Mouse (Mus musculus) layer of hippocampus, postnatal 36 days (tissue): Measurements from ENCODE around the gene Ralgapb. TPM values are rescaled to one million over a fixed set of nuclear protein-coding genes. Genes with fewer than 3 reads are reported as not detected.

Experiments used
- DNase-seq, 2 experiments: peaks; one replicate each; pipeline ENCODE4 v3.0.0; 2022
- total RNA-seq, 2 experiments: library from RNA; stranded (reverse); gene quantifications; 2 replicates each; pipeline ENCODE4 v1.2.3; 2021

Ralgapb gene
- total RNA-seq, 2 experiments from 2014 or later = 96.9 to 98.7 TPM

GRCm38 (mm10) chr2:158408997-158409594 is 552 bp upstream of the Ralgapb start:
- no peak for DNase-seq

DNA sequence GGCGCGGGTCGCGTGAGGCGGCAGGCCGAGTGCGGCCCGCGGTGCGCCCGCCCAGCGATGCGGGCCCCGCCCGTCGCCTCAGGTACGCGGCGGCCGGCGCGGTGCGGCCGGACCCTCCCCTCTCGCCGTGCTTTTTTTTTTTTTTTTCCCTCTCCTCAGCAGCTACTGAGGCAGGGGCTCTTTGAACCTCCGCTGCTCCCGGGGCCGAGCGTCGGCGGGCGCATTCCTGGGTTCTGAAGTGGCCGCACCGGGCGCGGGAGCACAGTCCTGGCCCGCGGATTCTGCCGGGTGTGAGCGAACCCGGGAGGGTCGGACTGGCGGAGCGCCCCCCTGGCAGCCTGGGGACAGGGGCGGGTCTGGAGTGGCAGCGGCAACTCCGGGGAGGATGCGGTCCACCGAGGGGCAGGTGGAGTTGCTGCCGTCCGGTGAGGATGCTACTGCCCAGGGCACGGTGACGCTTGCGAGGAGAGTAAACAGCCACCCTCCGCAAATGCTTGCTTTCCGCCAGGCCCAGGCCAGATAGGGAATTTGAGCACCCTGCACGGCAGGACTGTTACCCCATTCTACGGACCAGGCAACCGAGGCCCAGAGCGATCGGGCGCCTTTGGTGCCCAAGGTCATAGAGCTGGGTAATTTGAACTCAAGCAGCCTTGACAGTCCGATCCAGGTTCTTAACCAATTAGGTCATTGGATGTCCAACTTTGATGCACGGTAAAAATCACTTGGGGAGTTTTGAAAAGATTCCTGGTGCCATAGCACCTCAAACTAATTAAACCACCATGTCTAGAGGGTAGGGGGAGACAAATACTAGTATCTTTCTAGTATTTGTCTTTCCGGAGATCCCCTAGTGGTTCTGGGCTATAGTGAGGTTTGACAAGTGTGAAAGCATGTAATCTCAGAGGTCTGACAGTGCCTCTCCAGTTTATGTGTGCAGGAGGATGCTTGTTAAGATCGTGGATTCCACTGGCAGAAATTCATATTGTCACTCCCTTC is 670 bp downstream of the Ralgapb start:
- DNase-seq = peak; percentile 30 to 31

GRCm38 (mm10) chr2:158413240-158413639 is 3.6 kb downstream of the Ralgapb start:
- DNase-seq = no peak

- DNase-seq = no peak
Measured at GRCm38 (mm10) chr2:158415826-158416225, 6.2 kb downstream of the Ralgapb start.

- DNase-seq = no peak
Measured at GRCm38 (mm10) chr2:158418663-158419062, 9.0 kb downstream of the Ralgapb start.

DNA sequence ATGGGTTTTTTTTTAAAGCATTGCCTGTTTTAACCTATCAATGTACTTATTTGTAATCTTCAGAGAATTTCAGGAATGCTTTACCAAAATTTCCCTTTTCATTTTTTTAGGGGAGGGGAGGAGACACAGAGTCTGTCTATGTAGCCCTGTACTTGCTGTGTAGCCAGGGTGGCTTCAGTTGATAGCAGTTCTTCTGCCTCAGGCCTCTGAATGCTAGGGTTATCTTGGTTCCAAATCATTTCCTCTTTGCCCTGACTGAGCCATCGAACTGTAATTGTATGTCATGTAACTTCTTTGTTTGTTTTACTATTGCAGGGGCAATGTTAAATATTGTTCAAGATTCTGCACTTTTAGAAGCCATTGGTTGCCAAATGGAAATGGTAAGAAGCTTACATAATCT is 36.2 kb downstream of the Ralgapb start:
- DNase-seq = no peak

GRCm38 (mm10) chr2:158449845-158450244 is 40.2 kb downstream of the Ralgapb start:
- no peak for DNase-seq

DNA sequence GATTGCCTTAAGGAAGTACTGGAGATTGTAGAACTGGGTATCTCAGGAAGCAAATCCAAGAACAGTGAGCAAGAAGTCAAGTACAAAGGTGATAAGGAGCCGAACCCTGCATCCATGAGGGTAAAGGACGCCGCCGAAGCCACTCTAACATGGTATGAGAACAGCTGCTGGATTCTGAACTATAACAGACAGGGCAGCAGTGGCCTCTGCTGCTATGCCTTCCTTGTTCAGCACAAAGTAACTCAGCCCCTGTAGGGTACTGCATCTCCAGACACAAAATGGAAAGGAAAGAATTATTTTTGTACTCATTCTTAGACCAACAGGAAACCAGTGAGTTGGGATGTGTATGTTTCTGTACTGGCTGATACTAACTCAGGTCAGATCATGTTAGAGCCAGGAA is 46.8 kb downstream of the Ralgapb start:
- DNase-seq = no peak

DNA sequence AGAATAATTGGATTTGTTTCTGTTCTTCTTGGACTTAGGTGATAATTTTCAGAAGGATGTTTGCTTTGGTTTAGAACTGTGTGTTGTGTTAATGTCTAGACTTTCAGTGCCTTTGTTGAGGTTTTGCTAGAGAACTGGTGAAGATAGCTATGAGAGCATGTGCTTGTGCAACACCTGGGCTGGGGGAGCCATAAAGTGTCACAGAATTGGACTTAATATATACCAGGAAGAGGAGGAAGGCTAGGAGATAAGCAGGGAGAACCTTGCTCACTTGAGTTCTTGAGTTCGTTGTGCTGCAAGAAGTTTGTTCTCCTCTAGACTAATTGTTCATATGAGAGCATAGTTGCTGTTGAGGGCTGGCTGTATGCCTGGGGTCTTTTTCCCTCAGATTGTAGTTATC is 48.0 kb downstream of the Ralgapb start:
- no peak for DNase-seq

GRCm38 (mm10) chr2:158462450-158462849 is 52.8 kb downstream of the Ralgapb start:
- no peak for DNase-seq

DNA sequence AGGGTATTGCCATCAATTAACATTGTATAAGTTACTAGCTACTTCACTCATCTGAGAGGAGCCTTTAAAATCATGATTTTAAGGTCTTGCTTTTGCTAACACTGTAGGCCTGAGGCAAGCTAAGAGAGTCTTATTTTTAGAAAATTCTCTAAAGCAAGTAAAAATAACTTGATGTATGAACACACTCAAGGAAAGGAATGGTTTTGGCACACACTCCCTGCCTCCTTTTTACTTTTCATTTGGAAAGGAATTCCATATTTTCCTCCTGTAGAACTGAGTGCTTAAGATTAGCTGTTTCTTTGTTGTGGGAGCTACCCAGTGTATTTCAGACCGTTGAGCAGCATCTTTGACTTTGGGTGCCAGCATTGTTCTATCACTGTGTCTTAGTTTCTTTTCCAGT is 64.5 kb downstream of the Ralgapb start:
- no peak for DNase-seq

DNA sequence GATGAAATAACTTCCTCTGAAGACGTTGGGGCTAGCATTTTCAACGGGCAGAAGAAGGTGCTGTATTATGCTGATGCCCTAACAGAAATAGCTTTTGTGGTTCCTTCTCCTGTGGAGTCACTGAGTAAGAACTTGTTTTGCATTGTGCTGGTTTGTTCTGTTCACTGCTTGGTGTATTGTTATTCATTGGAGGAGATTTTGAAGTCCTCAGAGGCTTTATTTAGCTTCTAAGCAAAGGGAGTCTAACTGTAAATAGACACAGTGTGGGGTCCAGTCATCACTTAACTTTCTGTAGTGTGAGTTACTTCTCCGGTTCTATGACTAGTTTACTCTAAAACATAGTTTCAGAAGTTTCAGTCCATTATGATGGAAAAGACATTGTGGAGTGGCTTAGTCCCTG is 68.0 kb downstream of the Ralgapb start:
- no peak for DNase-seq

DNA sequence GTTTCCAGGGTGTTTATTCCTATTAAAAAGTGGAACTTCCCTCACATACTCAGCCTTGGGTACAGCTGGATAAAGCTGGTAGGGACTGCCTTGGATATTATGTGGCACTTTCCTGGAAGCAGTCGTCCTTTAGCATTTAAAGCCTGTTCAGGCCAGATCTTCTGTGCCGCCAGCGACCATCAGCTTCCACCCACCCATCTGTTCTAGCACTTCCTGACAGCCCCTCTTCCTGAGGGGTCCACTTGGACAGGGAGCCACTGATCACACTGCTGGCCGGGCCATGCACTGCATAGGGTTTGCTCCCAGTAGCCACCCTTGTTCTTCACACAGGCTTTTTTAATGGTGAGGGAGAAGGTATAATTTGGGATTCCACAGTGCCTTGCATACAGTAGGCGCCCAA is 88.8 kb downstream of the Ralgapb start:
- DNase-seq = no peak

DNA sequence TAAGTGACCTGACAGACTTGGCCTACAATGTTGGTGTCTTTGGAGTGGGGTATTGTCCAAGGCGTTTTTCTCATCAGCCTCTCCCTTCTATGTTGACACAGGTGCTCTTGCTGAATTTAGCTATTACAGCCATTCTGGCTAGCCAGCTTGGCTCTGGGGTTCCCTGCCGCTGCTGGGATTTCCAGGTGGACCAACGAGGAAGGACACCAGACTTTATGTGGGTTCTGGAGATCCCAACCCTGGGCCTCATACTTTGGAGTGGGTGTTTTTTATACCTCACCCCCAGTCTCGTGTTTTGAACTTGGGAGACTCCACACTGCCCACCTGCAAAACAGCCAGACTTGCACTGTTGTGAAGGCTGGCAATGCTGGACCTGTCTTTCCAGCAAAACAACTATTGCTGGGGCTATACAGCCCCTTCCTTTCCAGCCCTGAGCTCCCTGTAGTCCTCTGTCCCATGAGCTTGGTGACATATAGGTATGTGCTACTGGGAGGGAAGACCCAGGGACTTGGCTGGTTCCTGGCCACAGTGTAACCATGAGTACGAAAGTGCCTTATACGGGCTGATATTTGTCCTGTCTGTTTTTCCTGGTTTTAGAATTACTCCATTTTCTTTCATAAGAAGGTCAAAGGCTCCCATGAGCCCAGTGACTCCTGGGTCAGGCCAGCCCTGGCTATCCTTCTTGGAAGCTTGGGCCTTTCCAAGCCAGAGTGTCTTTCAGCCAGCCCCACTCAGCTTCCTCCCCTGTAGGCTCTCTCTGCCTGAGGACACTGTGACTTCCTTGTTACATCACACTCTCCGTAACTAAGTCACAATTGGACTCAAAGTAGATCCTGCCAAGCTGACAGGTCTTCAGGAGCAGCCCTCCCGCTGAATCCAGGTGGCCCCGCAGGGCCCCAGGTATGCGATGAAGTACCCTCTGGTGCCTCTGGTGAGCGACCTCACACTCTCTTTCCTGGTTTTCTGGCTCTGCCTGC is 92.5 kb downstream of the Ralgapb start, which contains the start of gene Adig:
Gene Adig, plus strand, starts transcription at position 777 of the 977 bp plus-strand sequence.
- no peak for DNase-seq

DNA sequence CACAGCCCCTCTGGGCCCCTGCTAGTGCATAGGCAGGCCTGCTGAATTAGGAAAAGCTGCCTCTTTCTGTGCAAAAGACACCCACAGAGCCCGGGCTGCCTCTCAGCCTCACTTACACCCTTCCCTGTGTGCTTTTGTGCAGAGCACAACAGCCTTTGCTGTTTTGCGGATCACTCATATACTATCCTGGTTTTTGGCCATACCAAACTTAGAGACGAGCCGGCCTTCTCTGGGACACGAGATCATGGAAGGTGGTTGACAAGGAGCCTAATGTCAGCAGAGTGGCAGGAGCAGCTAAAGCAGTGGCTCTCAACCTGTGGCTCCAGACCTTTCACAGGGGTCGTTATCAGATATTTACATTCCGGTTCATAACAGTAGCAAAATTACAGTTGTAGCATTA is 93.6 kb downstream of the Ralgapb start:
- no peak for DNase-seq

- DNase-seq = no peak
Measured at GRCm38 (mm10) chr2:158503671-158504070, 94.0 kb downstream of the Ralgapb start.

DNA sequence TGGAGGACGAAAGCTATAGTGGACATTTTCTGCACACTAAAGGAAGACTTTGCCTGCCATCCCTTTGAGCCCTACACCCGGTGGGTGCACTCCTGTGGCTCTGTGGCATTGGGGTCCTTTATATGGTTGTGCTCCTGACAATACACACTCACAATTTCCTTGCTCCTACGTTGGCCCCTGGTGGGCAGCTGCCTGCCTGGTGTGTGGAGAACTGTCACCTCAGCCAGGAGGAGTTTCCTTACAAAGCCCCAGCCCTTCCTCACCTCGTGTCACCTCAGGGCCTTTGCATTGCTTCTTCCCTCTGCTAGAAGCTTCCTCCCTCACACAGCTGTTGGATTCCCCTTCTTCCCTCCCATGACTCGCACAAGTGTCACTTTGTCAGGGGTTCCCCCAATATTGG is 96.8 kb downstream of the Ralgapb start:
- no peak for DNase-seq

DNA sequence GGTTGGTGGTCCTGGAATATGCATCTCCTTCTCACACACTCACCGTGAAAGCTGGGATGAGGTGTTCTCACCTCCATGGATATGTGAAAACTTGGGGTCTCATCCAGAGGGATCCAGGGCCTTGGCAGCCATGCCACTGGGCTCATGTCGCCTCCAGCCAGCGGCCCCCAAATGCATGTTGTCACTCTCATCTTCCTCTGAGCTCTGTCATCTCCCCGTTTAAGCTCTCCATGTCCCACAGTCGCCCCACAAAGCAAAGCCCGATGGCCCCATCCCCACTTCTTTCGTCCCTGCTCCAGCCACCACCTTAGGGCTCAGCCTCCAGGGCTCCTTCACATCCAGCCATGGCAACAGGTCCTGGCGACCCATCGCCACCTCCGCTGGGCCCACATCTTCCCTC is 97.4 kb downstream of the Ralgapb start:
- no peak for DNase-seq

DNA sequence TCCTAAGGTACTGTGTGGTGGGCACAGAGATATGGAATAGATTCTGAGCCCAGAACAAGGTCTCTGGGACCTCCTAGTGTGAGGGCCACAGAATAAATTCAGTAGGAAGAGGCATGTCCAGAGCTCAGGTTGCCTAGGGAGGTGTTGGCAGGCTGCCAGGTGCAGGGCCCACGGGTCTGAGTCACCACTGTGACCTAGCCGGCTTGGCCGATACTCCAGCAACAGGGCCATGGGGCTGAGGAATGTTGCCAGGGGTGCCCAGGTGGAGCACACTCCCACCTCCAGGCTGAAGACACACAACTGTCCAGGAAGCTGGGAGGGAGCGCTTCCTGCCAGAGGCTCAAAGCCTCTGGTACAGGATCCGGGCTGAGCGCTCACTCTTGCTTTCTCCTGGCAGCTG is 101.0 kb downstream of the Ralgapb start:
- no peak for DNase-seq

- no peak for DNase-seq
Measured at GRCm38 (mm10) chr2:158512528-158512927, 102.9 kb downstream of the Ralgapb start, which contains the start of gene Arhgap40. Gene Arhgap40 (plus strand): TSS chr2:158512796.

- no peak for DNase-seq
Measured at GRCm38 (mm10) chr2:158513821-158514336, 104.2 kb downstream of the Ralgapb start.

DNA sequence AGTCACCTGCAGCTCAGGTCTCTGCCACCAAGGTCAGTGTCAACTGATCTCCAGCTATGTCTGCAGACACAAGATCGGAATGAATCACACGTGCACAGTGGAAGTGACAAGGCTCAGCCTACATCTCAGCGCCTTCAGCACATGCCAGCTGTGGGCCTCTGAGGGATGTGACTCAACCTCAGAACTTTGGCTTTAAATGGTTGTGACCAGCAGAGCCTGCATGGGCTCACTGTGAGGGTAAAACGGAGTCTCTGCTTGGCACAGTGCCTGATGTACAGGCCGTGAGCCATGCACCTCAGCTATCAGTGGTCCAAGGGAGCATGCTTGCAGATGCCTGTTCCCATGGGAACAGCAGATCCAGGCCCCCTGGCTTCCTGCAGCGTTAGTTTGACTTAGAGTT is 108.9 kb downstream of the Ralgapb start:
- DNase-seq = no peak
